Mouse (Mus musculus): ENCODE measurements around the gene Mapk12. TPM values are rescaled to one million over a fixed set of nuclear protein-coding genes. Genes with fewer than 3 reads are reported as not detected.

Mapk12 gene
- polyA plus RNA-seq, 1 experiment from 2014 or later: 2.3 TPM

GRCm38 (mm10) chr15:89147024-89147423 is 6.5 kb upstream of the Mapk12 start:
- H3K27me3 ChIP-seq (replicated peaks): peaks cover 91% of the 10 kb centered on the region
- H3K4me2 ChIP-seq: peak overlapping the region; percentile 50
- H3K27ac ChIP-seq: no peak overlapping the region
- no peaks in the 10 kb centered on the region for H3K9me3 ChIP-seq (replicated peaks)
- peaks cover 22% of the 10 kb centered on the region for H3K4me1 ChIP-seq
- 8% methylated on average over 15 of the region's 16 CpGs for WGBS (ENCODE audit: insufficient replicate concordance)
- no peak for ATAC-seq
- H3K4me3 ChIP-seq: 0 out of 2 replicates have a peak overlapping the region, but pooled peaks have one; percentile 18
- H3K9ac ChIP-seq: 0 out of 2 replicates have a peak overlapping the region, but pooled peaks have one; percentile 2
- no peaks in the 10 kb centered on the region for H3K36me3 ChIP-seq

DNA sequence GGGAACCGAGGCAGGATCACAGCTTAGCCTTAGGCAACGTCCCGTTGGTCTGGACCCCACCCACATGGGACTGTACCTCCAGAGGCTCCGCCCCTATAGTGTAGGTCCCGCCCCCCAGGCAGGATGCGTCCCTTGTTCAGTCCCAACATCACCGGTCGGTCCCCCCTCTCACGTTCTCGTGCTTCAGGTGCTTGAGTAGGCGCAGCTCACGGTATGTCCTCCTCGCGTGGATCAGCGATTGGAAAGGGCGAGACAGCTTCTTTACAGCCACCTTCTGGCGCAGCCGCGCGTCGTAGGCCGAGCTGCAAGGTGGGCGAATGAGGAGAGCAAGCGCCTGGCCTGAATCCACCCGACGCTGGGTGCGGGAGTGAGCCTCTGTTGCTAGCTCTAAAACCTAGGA is 6.0 kb upstream of the Mapk12 start:
- ATAC-seq: 0 out of 2 replicates have a peak, but pooled peaks have one; percentile 22

GRCm38 (mm10) chr15:89145813-89146350 is 5.4 kb upstream of the Mapk12 start:
- 58% methylated on average over 24 of the region's 24 CpGs for WGBS (ENCODE audit: insufficient replicate concordance)
- no peaks in the 10 kb centered on the region for H3K36me3 ChIP-seq
- no peak overlapping the region for H3K4me3 ChIP-seq
- no peak for ATAC-seq
- no peak overlapping the region for H3K27ac ChIP-seq
- H3K9me3 ChIP-seq (replicated peaks): no peaks in the 10 kb centered on the region
- H3K9ac ChIP-seq: no peak overlapping the region
- H3K4me1 ChIP-seq: peaks cover 23% of the 10 kb centered on the region
- peak overlapping the region; percentile 50; the same call in 1 of the 2 replicates for H3K4me2 ChIP-seq
- H3K27me3 ChIP-seq (replicated peaks): peaks cover 100% of the 10 kb centered on the region

More for the DNA sequence above, 6.0 kb upstream of the Mapk12 start:
- peak overlapping the region; percentile 50 for H3K4me2 ChIP-seq
- no peaks in the 10 kb centered on the region for H3K9me3 ChIP-seq (replicated peaks)
- no peaks in the 10 kb centered on the region for H3K36me3 ChIP-seq
- peaks cover 95% of the 10 kb centered on the region for H3K27me3 ChIP-seq (replicated peaks)
- H3K4me3 ChIP-seq: peak overlapping the region; percentile 18
- peaks cover 22% of the 10 kb centered on the region for H3K4me1 ChIP-seq
- WGBS (ENCODE audit: insufficient replicate concordance): 5% methylated on average over 27 of the region's 27 CpGs
- H3K9ac ChIP-seq: 0 out of 2 replicates have a peak overlapping the region, but pooled peaks have one; percentile 2
- H3K27ac ChIP-seq: no peak overlapping the region

- H3K36me3 ChIP-seq: no peaks in the 10 kb centered on the region
- no peak overlapping the region for H3K27ac ChIP-seq
- WGBS (ENCODE audit: insufficient replicate concordance): 55% methylated on average over 11 of the region's 11 CpGs
- H3K4me1 ChIP-seq: peaks cover 28% of the 10 kb centered on the region
- peaks cover 100% of the 10 kb centered on the region for H3K27me3 ChIP-seq (replicated peaks)
- H3K9me3 ChIP-seq (replicated peaks): no peaks in the 10 kb centered on the region
- no peak overlapping the region for H3K4me2 ChIP-seq
- H3K4me3 ChIP-seq: no peak overlapping the region
- no peak for ATAC-seq
- no peak overlapping the region for H3K9ac ChIP-seq
Measured at GRCm38 (mm10) chr15:89144965-89145364, 4.5 kb upstream of the Mapk12 start.

- no peak overlapping the region for H3K4me3 ChIP-seq
- H3K27ac ChIP-seq: no peak overlapping the region
- no peak overlapping the region for H3K4me2 ChIP-seq
- H3K9me3 ChIP-seq (replicated peaks): no peaks in the 10 kb centered on the region
- no peaks in the 10 kb centered on the region for H3K36me3 ChIP-seq
- 35% methylated on average over 2 of the region's 2 CpGs for WGBS (ENCODE audit: insufficient replicate concordance)
- H3K4me1 ChIP-seq: peaks cover 16% of the 10 kb centered on the region
- peaks cover 100% of the 10 kb centered on the region for H3K27me3 ChIP-seq (replicated peaks)
- ATAC-seq: no peak
- H3K9ac ChIP-seq: no peak overlapping the region
Measured at GRCm38 (mm10) chr15:89143134-89143533, 2.6 kb upstream of the Mapk12 start.

DNA sequence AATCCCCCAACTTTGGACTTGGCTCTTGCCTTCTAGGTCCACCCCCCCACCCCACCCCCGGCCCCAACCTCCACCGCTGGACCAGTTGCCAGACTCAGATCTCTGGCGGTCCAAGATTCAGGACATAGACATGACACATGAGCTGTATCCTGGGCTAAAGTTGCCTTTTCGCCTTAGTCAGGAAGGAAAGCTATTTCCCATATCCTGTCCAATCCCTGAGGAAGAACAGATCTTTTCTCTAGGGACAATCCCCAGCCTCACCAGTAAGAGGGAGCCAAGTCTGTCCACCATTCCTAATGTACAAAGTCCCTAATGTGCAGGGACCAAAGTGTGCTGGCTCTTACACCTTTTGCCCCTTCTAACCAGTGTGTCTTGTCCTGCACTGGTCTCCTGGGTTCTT is 1.4 kb upstream of the Mapk12 start:
- no peaks in the 10 kb centered on the region for H3K9me3 ChIP-seq (replicated peaks)
- no peak overlapping the region for H3K4me3 ChIP-seq
- no peak overlapping the region for H3K27ac ChIP-seq
- 55% methylated on average over 4 of the region's 4 CpGs for WGBS (ENCODE audit: insufficient replicate concordance)
- no peaks in the 10 kb centered on the region for H3K36me3 ChIP-seq
- H3K4me1 ChIP-seq: peaks cover 13% of the 10 kb centered on the region
- no peak overlapping the region for H3K4me2 ChIP-seq
- no peak for ATAC-seq
- no peak overlapping the region for H3K9ac ChIP-seq
- H3K27me3 ChIP-seq (replicated peaks): peaks cover 100% of the 10 kb centered on the region

GRCm38 (mm10) chr15:89141443-89141842 is 940 bp upstream of the Mapk12 start:
- no peak overlapping the region for H3K4me3 ChIP-seq

GRCm38 (mm10) chr15:89140048-89140658 is 350 bp downstream of the Mapk12 start:
- ATAC-seq: no peak
- Histone ChIP-seq H3K27ac (no peak overlapping the region), H3K4me2 (peak overlapping the region; percentile 61), H3K9me3 (replicated peaks) (no peaks in the 10 kb centered on the region), H3K36me3 (no peaks in the 10 kb centered on the region), H3K27me3 (replicated peaks) (peaks cover 100% of the 10 kb centered on the region), H3K9ac (peak overlapping the region; percentile 14; the same call in 1 of the 2 replicates), H3K4me3 (peak overlapping the region; percentile 47), H3K4me1 (0 out of 2 replicates have a peak, but pooled peaks cover 6% of the 10 kb centered on the region)
- 2% methylated on average over 53 of the region's 53 CpGs for WGBS (ENCODE audit: insufficient replicate concordance)

More at GRCm38 (mm10) chr15:89141443-89141842, 940 bp upstream of the Mapk12 start:
- H3K4me1 ChIP-seq: peaks cover 9% of the 10 kb centered on the region
- no peaks in the 10 kb centered on the region for H3K36me3 ChIP-seq
- no peaks in the 10 kb centered on the region for H3K9me3 ChIP-seq (replicated peaks)
- no peak for ATAC-seq
- H3K27ac ChIP-seq: no peak overlapping the region
- H3K27me3 ChIP-seq (replicated peaks): peaks cover 100% of the 10 kb centered on the region
- H3K4me2 ChIP-seq: no peak overlapping the region
- 24% methylated on average over 5 of the region's 5 CpGs for WGBS (ENCODE audit: insufficient replicate concordance)
- H3K9ac ChIP-seq: no peak overlapping the region

DNA sequence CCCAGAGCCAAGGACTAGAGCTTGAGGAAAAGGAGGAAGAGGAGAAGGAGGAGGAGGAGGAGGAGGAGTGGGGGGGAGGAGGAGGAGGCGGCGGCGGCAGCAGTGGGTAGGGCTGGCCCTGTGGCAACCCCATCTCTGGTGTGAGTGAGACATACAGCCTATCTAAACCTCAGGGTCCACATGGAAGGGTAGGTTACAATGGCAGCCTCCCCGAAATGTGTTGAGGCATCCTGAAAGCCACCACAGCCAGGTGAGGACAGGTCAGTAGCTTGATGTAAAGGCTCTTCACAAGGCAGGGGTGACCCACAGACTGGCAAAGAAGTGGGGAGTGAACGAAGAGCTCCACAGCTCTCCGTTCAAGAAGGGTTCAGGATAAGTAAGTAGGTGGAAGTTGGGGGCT is 2.0 kb downstream of the Mapk12 start:
- no peak for ATAC-seq
- H3K9me3 ChIP-seq (replicated peaks): no peaks in the 10 kb centered on the region
- H3K27ac ChIP-seq: no peak overlapping the region
- H3K36me3 ChIP-seq: no peaks in the 10 kb centered on the region
- 72% methylated on average over 6 of the region's 6 CpGs for WGBS (ENCODE audit: insufficient replicate concordance)
- H3K4me3 ChIP-seq: no peak overlapping the region
- H3K4me2 ChIP-seq: no peak overlapping the region
- H3K4me1 ChIP-seq: 0 out of 2 replicates have a peak, but pooled peaks cover 6% of the 10 kb centered on the region
- peaks cover 93% of the 10 kb centered on the region for H3K27me3 ChIP-seq (replicated peaks)
- no peak overlapping the region for H3K9ac ChIP-seq

- 69% methylated on average over 7 of the region's 7 CpGs for WGBS (ENCODE audit: insufficient replicate concordance)
- Histone ChIP-seq H3K27me3 (replicated peaks) (peaks cover 87% of the 10 kb centered on the region), H3K27ac (no peak overlapping the region), H3K4me1 (0 out of 2 replicates have a peak, but pooled peaks cover 6% of the 10 kb centered on the region), H3K4me3 (no peak overlapping the region), H3K36me3 (no peaks in the 10 kb centered on the region), H3K4me2 (no peak overlapping the region), H3K9ac (no peak overlapping the region), H3K9me3 (replicated peaks) (no peaks in the 10 kb centered on the region)
- ATAC-seq: no peak
Measured at GRCm38 (mm10) chr15:89138046-89138405, 2.5 kb downstream of the Mapk12 start.

DNA sequence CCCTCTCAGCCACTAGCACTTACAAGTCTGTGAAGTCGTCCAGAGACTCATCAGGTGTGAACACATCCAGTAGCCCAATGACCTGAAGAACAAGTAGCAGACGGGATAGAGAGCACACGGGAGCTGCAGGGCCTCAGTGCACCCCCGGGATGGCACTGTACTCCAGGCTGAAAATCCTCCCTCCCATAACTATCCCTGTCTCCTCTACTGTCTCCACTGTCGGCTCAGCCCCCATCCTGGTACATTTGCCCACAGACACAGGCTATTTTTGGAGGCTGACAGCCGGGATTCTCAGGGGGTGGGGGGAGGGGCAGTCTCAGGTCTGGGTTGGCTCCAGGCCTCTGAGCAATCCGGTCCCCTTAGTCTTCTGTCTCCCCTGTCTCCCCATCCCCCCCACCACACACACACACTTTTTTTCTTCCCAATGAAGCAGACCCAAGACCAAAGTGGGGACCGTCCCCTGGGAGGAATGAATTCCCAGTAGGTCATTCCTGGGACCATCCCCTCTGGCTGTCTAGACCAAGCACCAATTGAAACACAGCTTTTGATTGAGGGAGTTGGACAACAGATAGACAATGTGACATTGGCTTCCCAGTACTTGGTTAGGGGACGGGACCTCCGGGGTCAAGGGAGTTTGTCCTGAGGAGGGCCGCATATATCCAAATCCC is 3.0 kb downstream of the Mapk12 start:
- no peaks in the 10 kb centered on the region for H3K9me3 ChIP-seq (replicated peaks)
- H3K4me3 ChIP-seq: no peak overlapping the region
- peaks cover 82% of the 10 kb centered on the region for H3K27me3 ChIP-seq (replicated peaks)
- no peak overlapping the region for H3K9ac ChIP-seq
- no peak overlapping the region for H3K27ac ChIP-seq
- no peak for ATAC-seq
- no peaks in the 10 kb centered on the region for H3K36me3 ChIP-seq
- WGBS (ENCODE audit: insufficient replicate concordance): 56% methylated on average over 11 of the region's 11 CpGs
- H3K4me1 ChIP-seq: 0 out of 2 replicates have a peak, but pooled peaks cover 6% of the 10 kb centered on the region
- no peak overlapping the region for H3K4me2 ChIP-seq
